Mouse (Mus musculus) heart, postnatal 36 days (tissue): Measurements from ENCODE around the gene Rab39. TPM values are rescaled to one million over a fixed set of nuclear protein-coding genes. Genes with fewer than 3 reads are reported as not detected.

ENCODE experiments used
- DNase-seq, 2 experiments: peaks; one replicate each; pipeline ENCODE4 v3.0.0; 2021 to 2022
- intact Hi-C: fragments of 180-260 bp; cut with DNase I; formaldehyde crosslinking; loops from one replicate; pipeline ENCODE4 v1.15.1; 2025
- total RNA-seq, 2 experiments: library from RNA; stranded (reverse); gene quantifications; 2 replicates each; pipeline ENCODE4 v1.2.3; 2021

Gene Rab39
- under 1 TPM in 1 of 2 experiments, not detected in 1; 0.17 TPM for total RNA-seq

GRCm38 (mm10) chr9:53705992-53706696, at the start of gene Rab39:
TSS of gene Rab39 (minus strand) at chr9:53706232.
- peak; percentile 54 to 66 for DNase-seq
- intact Hi-C loops = no loop called here

- intact Hi-C loops = loop anchor here (10.0 kb wide), 1 partner anchor 60 kb away; no protein-coding TSS in a partner anchor
These were observed 48.8 kb upstream of the Rab39 start for GRCm38 (mm10) chr9:53754801-53755200.

GRCm38 (mm10) chr9:53750899-53751298, 44.9 kb upstream of the Rab39 start:
- intact Hi-C loops = loop anchor here (10.0 kb wide), 1 partner anchor 64 kb away; no protein-coding TSS in a partner anchor
- DNase-seq = no peak

More at GRCm38 (mm10) chr9:53754801-53755200, 48.8 kb upstream of the Rab39 start:
- DNase-seq = no peak

- intact Hi-C loops = loop anchor here (10.0 kb wide), 1 partner anchor 64 kb away; no protein-coding TSS in a partner anchor
- no peak for DNase-seq
These were observed 44.4 kb upstream of the Rab39 start for GRCm38 (mm10) chr9:53750411-53750810.

GRCm38 (mm10) chr9:53740829-53741404, 34.9 kb upstream of the Rab39 start:
- intact Hi-C loops = no loop called here
- DNase-seq = no peak

GRCm38 (mm10) chr9:53705491-53705991, 491 bp downstream of the Rab39 start:
- intact Hi-C loops = no loop called here

GRCm38 (mm10) chr9:53702991-53703390, 3.0 kb downstream of the Rab39 start:
- intact Hi-C loops = no loop called here

More at GRCm38 (mm10) chr9:53705491-53705991, 491 bp downstream of the Rab39 start:
- peak; percentile 18 to 19 for DNase-seq

GRCm38 (mm10) chr9:53700496-53700895, 5.5 kb downstream of the Rab39 start:
- intact Hi-C loops = no loop called here
- DNase-seq = no peak

More at GRCm38 (mm10) chr9:53702991-53703390, 3.0 kb downstream of the Rab39 start:
- DNase-seq = no peak

GRCm38 (mm10) chr9:53695846-53696245, 10.2 kb downstream of the Rab39 start:
- no peak for DNase-seq
- intact Hi-C loops = no loop called here

GRCm38 (mm10) chr9:53693718-53694117, 12.3 kb downstream of the Rab39 start:
- DNase-seq = no peak
- intact Hi-C loops = no loop called here

- DNase-seq = no peak
- intact Hi-C loops = no loop called here
These were observed 14.0 kb downstream of the Rab39 start for GRCm38 (mm10) chr9:53691745-53692670.

GRCm38 (mm10) chr9:53680851-53681250, 25.2 kb downstream of the Rab39 start:
- no peak for DNase-seq
- intact Hi-C loops = no loop called here

GRCm38 (mm10) chr9:53676921-53677320, 29.1 kb downstream of the Rab39 start:
- intact Hi-C loops = no loop called here
- DNase-seq = no peak

GRCm38 (mm10) chr9:53673571-53673970, 32.5 kb downstream of the Rab39 start:
- intact Hi-C loops = no loop called here

GRCm38 (mm10) chr9:53669680-53670219, 36.3 kb downstream of the Rab39 start, which contains the start of gene Cul5:
TSS of gene Cul5 (minus strand) at chr9:53670014.
- DNase-seq = peak in 1 of 2 experiments; percentile 21
- intact Hi-C loops = loop anchor here (5.0 kb wide), 2 partner anchors 132 to 422 kb away; partner anchors contain the start of genes Atm, Ddx10 and Npat

More at GRCm38 (mm10) chr9:53673571-53673970, 32.5 kb downstream of the Rab39 start:
- peak; percentile 72 to 77 for DNase-seq

- intact Hi-C loops = loop anchor here (2.0 to 5.0 kb wide), 3 partner anchors 72 to 420 kb away; partner anchors contain the start of genes Atm, Ddx10 and Npat
These were observed 38.9 kb downstream of the Rab39 start for GRCm38 (mm10) chr9:53667020-53667669.

GRCm38 (mm10) chr9:53666665-53667019, 39.4 kb downstream of the Rab39 start:
- intact Hi-C loops = loop anchor here (2.0 to 5.0 kb wide), 3 partner anchors 72 to 419 kb away; partner anchors contain the start of genes Atm, Ddx10 and Npat

More at GRCm38 (mm10) chr9:53667020-53667669, 38.9 kb downstream of the Rab39 start:
- DNase-seq = peak; percentile 98

GRCm38 (mm10) chr9:53665428-53665827, 40.6 kb downstream of the Rab39 start:
- DNase-seq = no peak
- intact Hi-C loops = loop anchor here (5.0 kb wide), 2 partner anchors 128 to 418 kb away; partner anchors contain the start of genes Atm, Ddx10 and Npat

More at GRCm38 (mm10) chr9:53666665-53667019, 39.4 kb downstream of the Rab39 start:
- no peak for DNase-seq

GRCm38 (mm10) chr9:53664819-53665218, 41.2 kb downstream of the Rab39 start:
- intact Hi-C loops = loop anchor here (5.0 kb wide), 2 partner anchors 128 to 418 kb away; partner anchors contain the start of genes Atm, Ddx10 and Npat
- DNase-seq = no peak
